Mouse (Mus musculus) heart, adult 2 months (tissue): ENCODE measurements at regions not wholly inside any gene's neighbourhood (a gene's known extent, or its start where the extent isn't known, plus 50 kb on each side); places are given as distances from the start of the nearest gene placed in this dataset.
A peak's percentile ranks its signal among the peaks of the same experiment; 100 is the strongest.

Source experiments
- CTCF ChIP-seq: fragments of 200-600 bp; IDR thresholded peaks from 2 replicates; pipeline ENCODE4 v1.8.1; 2022; ENCODE audit warnings: antibody characterized with exemption, mild to moderate bottlenecking, moderate library complexity
- POLR2A ChIP-seq: fragments of 200-500 bp; IDR thresholded peaks from 2 replicates; pipeline ENCODE4 v1.6.1; 2011; ENCODE audit warnings: mild to moderate bottlenecking, low read depth, low read length, control low read depth; ENCODE audit not compliant: insufficient read depth

DNA sequence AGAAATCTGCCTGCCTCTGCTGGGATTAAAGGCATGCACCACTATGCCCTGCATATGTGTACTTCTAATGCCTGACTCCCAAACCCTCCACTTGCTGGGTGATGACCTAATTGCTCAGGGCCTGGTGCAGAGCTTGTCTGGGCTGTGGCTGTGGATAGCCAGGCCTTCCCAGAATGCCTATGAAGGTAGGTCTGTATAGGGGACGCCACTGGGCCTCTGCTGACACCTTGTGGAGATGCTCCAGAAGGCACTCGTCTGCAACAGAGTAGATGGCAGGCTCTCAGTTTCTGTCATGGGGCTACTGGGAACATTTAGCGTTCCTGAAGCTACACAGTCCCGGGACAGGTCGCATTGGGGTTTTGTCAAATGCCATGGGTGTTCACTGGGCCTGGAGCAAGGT, 201.4 kb upstream of the Zfp618 start:
- TF ChIP-seq CTCF (peak; percentile 98), POLR2A (no peak)
